Mouse (Mus musculus) spleen, postnatal 36 days (tissue): Measurements from ENCODE around the gene Mob2.

Experiments
- DNase-seq, 2 experiments: peaks; one replicate each; pipeline ENCODE4 v3.0.0; 2022; ENCODE audit warnings: low spot score in 2 of 2, mixed read lengths in 1 of 2

Gene Mob2

DNA sequence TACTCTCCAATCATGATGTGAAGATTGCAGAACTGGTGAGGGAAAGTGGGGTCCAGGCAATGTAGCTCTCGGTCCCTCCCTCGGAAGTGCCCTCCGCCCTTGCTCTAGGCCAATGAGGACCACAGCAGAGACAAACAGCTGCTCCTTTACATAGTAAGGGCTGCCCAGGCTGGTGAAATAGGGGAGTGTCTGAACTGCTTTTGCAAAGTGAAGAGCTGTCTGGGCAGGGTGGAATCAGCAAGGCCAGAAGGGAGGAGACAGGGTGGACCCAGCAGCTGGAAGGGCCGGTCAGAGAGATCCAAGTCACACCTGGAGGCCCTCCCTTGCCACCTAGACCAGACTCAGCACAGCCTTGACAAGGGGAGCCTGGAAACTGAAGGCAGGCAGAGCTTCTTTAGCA is 34.9 kb downstream of the Mob2 start:
- peak in 1 of 2 experiments; percentile 4 for DNase-seq

DNA sequence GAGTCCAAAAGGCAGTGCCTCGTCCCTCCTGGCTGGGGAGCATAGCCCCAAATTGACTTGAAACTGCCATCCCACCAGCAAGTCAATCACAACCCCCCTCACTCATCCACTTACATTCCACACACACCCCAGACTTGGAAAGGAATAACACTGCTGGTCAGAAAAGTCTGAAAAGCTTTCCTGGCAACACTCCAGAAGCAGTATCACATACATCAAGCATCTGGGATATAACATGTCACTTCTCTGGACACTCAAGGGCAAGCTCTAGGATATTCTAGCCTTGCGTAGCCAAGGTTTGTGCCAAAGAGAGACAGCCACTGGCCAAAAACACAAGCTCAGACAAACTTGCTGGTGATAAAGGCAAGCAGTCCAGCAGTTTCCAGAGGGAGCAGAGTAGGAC is 35.7 kb downstream of the Mob2 start:
- no peak for DNase-seq

DNA sequence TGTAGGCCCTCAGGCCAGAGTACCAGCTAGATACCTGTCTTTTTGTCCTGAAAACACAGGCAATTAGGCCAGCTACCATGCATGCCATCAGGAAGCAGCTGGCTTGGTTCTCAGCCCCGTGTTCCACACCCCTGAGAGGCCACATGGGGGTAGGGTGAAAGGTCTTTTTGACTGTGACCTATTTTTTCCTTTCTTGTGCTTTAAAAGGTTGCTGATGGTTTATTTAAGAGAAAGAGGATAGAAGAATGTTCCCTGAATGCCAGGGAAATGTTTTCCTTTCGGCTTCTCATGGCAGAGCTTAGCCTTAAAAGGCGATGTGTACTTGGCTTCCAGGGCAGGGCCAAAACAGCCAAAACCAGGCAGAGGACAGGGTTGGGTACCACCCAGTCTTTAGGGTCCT is 40.0 kb downstream of the Mob2 start:
- no peak for DNase-seq

DNA sequence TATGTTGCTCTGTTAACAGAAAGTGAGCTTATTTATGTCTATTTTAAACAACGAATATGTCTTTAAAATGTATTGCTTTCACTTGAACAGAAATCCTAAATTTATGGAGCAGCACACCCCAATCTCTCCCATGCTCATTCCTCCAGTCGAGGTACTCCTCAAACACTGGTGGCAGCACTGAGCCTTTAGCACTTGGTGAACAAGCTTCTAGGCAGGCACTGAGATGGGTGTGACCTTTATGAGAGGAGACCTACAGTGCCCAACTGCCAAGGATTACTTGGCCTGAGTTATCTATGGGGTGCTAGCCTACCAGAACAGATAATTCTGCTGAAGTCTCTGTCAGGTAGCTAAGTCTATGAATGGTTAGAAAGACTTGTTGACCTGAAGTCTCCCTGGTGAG is 41.2 kb downstream of the Mob2 start:
- peak in 1 of 2 experiments; percentile 6 for DNase-seq

DNA sequence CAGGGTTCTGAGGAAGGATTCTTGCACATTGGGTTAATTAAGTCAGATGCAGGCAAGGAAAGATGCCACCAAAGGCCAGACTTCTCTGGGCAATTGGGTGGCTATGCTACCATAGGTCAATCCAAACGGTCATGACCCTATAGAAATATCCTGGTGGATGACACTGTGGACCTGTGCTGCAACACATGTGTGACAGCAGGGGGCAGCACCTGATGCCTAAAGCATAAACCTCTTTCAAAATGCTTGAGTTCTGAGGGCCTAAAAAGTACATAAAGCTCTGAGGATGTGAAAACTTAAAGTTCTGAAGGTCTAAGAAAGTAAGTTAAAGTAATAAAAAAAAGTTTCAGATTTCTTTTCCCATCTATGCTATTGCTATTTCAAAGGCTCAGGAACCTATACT is 44.3 kb downstream of the Mob2 start:
- no peak for DNase-seq

DNA sequence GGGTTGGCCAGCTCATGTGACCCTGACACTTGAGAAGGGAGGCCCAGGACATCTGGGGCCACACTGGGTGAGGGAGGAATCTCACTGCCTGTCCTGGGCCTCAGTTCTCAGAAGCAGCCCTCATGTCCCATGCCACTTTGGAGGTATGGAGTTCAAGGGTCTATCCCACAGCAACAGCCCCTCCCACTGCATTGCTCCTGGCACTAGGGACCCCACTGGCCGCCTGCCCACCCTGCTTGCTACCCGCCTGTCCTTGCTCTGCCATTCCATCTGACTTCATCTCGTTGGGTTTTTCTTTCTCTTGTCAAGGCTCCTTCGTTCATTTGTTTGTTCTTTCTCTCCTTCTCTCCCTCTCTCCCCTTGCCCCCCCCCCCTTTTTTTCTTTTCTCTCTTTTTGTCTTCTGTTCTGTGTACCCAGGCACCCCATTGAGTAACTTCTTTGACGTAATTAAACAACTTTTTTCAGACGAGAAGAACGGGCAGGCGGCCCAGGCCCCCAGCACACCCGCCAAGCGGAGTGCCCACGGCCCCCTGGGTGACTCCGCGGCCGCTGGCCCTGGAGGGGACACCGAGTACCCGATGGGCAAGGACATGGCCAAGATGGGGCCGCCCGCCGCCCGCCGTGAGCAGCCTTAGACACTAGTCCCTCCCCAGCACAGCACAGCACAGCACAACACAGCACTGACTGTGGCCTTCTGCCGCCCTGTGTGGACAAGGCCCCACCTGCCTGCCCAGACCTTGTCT is 59.1 kb downstream of the Mob2 start:
- no peak for DNase-seq

DNA sequence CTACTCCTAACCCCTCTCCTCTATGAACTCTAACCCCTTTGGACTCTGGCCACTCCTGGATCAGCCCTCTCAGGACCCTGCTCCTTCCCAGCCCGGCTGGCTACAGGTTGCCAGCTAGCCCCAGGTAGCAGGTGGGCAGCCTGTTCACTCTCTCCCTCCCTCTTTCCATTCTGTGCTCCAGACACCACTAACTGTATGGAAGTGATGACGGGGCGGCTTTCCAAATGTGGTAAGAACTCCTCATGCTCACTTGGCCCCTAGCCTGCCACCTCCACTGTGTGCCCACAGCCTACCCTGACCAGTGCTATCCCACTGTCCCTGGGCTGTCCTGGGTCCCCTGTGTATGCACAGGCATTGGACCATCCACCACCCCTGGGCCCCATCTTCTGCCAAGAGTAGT is 60.2 kb downstream of the Mob2 start:
- no peak for DNase-seq

DNA sequence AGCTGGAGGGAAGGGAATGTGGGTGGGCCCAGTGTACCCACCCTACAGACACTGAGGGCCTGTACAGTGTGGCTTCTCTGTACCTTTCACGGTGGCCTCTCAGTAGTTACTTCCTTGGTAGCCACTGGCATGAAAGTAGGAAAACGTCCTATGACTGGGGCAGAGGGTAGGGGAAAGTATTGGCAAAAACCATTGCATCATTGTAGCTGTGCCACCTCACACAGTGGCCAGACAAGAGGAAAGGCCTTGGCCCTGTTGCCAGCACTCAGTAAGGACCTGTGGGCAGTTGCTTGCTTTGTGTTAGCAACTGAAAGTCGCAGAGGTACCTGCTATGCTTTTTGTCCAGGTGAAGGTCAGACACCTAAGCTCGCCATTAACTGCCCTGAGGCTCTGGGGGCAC is 66.7 kb downstream of the Mob2 start:
- DNase-seq: no peak

DNA sequence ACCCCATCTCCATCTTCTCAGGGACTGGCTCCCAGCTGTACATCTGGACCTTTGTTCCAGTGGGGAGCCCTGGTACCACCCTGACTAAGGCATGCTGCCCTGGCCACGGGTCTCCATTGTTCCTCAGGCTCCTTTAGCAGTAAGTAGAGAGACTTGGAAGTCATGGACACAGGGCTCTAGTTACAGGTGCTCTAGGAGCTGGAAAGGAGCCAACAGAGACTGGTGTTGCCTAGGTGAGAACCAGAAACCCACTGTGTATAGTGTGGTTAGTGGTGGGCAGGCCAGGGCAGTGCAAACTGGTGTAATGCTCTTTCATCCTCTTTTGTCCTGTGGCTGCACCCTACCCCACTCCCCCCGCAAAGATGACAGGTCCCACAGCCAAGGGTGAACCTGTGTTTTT is 69.7 kb downstream of the Mob2 start:
- no peak for DNase-seq

DNA sequence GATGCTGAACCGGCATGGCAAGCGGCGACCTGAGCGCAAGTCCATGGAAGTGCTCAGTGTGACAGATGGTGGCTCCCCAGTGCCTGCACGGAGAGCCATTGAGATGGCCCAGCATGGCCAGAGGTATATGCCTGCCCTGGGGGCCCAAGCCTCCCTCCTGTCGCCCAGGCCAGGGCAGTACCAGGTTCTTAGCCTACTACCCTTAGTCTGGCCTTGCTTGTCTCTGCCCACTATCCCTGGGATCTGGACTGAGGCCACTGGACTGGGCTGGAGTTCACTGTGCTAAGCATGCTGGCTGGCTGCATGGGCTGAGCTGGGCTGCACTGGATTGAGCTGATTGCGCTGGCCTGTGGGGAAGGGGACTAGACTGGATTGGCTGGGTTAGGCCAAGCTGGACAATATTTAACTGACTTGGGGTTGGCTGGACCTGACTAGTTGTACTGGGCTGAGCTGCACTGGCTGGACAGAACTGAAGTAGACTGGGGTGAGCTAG is 72.5 kb downstream of the Mob2 start:
- DNase-seq: no peak

DNA sequence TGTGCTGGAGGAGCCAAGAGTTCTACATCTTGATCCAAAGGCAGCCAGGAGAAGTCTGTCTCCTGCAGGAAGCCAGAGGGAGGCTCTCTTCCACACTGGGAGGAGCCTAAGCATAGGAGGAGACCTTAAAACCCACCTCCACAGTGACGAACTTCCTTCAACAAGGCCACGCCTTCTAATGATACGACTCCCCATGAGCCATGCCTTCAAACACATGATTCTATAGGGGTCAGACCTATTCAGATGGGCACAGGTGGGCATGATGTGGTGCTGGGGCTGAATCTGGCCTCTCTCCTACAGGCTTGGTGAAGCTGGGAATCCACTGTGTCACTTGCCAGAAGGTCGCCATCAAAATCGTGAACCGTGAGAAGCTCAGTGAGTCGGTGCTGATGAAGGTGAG is 79.6 kb downstream of the Mob2 start:
- DNase-seq: no peak

DNA sequence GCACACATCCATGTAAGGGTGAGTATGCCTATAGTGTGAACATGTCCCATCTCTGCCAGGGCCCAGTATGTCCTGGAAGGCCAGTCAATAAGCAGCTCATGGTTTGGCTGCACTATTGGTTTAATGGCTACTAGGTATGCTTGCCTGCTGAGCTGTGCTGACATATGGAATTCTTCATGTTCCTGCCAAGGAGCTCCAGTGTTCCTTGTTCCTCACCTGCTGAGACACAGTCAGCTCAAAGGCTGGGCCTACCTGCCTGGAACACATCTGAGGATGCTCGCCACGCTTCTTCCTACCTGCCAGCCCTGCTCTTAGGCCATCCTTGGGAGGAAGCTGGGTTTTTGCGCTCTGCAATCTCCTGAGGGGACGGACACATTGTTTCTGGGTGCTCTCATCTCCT is 81.6 kb downstream of the Mob2 start:
- no peak for DNase-seq

DNA sequence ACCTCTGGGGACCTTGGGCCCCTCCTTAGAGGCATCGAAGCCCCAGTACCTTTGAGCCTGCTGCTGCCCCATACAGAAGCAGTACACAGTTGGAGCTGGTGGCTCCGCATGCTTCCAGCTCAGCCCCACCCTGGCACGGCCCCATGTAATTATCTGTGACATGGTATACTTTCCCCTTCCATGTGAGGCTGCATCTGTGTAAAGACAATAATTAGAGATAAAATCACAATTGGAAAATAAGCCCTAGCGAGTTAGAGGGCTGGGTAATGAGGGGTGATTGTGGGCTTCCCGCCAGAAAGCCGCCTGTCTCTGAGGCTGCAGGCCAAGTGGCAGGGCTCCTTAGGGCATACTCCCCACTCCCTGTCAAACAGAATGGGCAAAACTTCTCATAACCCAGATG is 82.9 kb downstream of the Mob2 start:
- DNase-seq: no peak

DNA sequence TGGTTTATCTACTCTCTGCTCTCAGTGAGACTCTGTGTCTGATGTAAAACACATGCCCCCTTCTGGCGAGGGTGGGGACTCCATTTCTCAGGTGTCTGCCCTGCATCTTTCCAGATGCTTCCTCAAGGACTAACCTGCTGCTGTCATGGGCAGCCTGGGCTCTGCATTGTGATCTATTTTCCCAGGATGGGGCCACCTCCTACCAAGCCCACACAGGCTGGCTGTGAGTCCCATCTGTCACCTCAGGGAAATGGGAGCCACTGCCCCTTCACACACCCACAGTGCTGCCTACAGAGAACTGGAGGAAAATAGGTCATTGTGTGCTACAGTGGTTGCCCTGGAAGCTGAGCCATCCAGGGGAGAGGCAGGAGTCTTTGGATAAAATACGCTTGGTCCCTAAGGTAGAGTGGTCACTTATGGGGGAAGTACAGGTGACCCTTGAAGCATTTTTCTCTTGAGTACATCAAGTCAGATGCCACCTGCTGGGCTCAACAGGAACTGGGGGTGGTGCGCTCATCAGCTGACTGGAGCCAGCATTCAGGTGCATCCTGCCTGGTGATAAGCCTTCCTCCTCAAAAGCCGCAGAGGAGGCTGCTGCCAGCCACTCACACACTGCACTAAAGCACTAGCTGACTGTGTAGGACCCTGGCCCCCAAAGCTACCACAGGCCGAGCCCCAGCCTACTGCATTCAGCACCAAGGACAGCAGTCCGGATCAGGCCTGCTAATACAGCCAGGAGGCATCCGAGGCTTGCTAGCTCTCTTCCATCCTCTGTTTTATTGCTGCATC is 87.8 kb downstream of the Mob2 start:
- no peak for DNase-seq

DNA sequence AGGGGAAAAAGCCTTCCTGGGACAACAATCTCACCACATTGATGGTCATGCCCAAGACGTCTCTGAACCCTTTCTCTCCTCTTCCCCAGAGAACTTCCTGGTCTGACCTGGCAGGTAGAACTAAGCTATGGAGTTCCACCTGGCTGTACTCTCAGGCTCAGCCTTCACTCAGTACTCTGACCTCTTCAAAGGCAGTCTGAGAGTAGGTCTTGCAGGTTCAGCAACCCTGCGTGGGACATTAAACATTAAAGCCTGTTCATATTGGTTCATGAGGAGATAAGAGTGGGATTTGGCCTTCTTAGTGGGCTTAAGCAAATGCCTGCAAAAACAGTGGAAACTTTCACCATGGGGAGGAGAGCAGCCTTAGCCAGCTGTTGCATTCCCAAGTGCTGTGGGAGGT is 94.6 kb downstream of the Mob2 start:
- no peak for DNase-seq

DNA sequence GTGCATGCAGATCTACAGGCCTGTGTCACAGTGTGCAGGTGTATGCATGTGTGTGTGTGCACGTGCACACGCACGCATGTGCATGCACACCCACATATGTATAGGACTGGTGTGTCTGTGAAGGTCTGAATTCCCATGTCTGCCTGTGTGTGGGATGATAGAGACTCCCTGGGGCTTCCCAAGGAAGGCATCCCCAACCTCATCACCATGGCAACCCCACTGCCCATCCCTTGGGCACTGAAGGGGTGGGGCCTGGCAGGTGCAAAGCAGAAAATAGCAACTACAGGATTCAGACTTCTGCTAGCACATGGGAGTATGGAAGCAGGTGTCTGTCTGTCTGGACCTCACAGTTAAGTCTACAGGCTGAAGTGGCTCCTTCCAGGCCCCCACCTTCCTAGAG is 98.3 kb downstream of the Mob2 start:
- DNase-seq: no peak

DNA sequence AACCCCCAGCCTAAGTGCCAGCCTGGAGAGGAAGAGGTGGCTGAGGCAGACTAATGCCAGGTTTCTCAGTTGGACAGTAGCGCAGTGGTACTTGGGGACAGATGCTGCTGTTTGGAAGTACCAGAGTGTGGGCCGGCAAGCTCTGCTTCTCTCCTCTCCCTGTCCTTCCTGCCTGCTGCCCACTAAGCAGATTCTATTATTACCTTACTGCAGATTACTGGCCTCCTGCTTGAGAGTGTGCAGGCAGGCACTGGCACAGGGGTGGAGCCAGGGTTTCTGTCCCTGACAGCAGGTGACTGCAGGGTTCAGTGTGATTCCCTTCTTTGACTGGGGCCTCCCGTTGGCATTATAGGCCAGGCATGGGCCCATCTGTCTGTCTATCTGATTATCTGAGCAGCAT is 99.4 kb downstream of the Mob2 start:
- DNase-seq: no peak

DNA sequence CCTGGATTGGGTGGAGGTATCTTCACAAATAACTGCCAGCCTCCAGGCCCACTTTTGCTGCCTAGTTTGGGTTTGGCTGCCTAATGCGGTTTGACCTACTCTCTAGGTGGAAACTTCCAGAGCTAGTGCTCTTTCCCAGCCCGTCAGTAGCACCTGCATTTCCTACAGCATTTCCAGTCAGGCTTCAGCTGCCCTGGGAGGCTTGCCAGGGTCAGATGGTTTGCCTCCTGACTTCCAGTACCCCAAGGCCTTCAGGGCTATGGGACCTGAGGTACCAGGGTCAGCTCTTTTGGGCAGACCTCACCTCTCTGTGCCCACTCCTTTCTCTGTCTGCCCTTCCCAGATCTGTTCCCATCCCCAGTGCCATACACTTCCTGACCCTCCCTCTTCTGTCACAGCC is 99.9 kb downstream of the Mob2 start:
- no peak for DNase-seq

DNA sequence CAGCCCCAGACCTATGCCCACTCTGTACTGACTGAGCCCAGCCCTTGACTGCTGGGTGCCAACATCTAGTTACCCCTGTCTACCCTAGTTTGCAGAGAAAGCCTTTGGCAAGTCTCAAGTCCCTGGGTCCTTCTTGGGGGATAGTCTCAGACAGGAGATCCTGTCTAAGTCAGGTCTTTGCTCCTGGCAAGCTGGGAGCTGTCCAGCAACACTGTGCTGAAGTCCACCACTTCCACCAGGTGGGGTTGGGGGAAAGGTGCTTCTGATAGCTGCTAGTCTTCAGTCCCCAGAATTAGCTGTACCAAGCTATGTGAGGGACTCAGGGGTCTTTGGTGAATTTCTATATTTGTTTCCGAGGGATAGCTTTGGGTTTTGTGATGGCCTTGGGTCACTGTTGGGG is 101.7 kb downstream of the Mob2 start:
- no peak for DNase-seq
